Mouse (Mus musculus) thymus, adult 2 months (tissue): ENCODE data around the gene Drosha. TPM values are rescaled to one million over a fixed set of nuclear protein-coding genes. Genes with fewer than 3 reads are reported as not detected.

ENCODE experiments used
- DNase-seq: peaks from one replicate; pipeline ENCODE4 v3.0.0; 2021
- H3K27ac ChIP-seq: fragments of 200-500 bp; 2 replicates; pipeline ENCODE4 v1.5.1; 2012; ENCODE audit warnings: low read length, control low read depth; ENCODE audit not compliant: control insufficient read depth, insufficient read depth
- H3K27me3 ChIP-seq: fragments of 200-500 bp; 2 replicates; pipeline ENCODE4 v1.6.1; 2012; ENCODE audit warnings: mild to moderate bottlenecking, low read length, moderate library complexity, mixed read lengths; ENCODE audit not compliant: control insufficient read depth, insufficient read depth
- H3K36me3 ChIP-seq: fragments of 200-500 bp; 2 replicates; pipeline ENCODE4 v1.6.1; 2012; ENCODE audit warnings: mild to moderate bottlenecking, low read length, moderate library complexity; ENCODE audit not compliant: control insufficient read depth, insufficient read depth
- H3K4me1 ChIP-seq: fragments of 200-500 bp; replicated peaks from 2 replicates; pipeline ENCODE4 v1.6.1; 2012; ENCODE audit warnings: low read length; ENCODE audit not compliant: control insufficient read depth, insufficient read depth
- H3K4me3 ChIP-seq: fragments of 200-500 bp; 2 replicates; pipeline ENCODE4 v1.5.1; 2012; ENCODE audit warnings: mild to moderate bottlenecking, low read length, control low read depth, moderate library complexity; ENCODE audit not compliant: control insufficient read depth, insufficient read depth
- CTCF ChIP-seq: fragments of 200-500 bp; IDR thresholded peaks from 2 replicates; pipeline ENCODE4 v1.5.1; 2012; ENCODE audit warnings: mild to moderate bottlenecking, control low read depth, low read length, moderate library complexity, borderline replicate concordance; ENCODE audit not compliant: control insufficient read depth, poor library complexity, insufficient read depth; ENCODE audit errors: extremely low read depth
- POLR2A ChIP-seq: fragments of 200-500 bp; IDR thresholded peaks from 2 replicates; pipeline ENCODE4 v1.6.1; 2012; ENCODE audit warnings: mild to moderate bottlenecking, low read length, control low read depth, moderate library complexity; ENCODE audit not compliant: control insufficient read depth, poor library complexity, insufficient read depth; ENCODE audit errors: extremely low read depth
- WGBS: fragments of 180-500 bp; shearing (Covaris S2); methylation state at CpG from one replicate; pipeline ENCODE4 v1.1.7; 2018; 5-methylcytosine and 5-hydroxymethylcytosine counted together
- polyA plus RNA-seq: library from polyadenylated mRNA; depleted of rRNA; stranded (reverse); fragments of >200 nt; gene quantifications from 2 replicates; pipeline ENCODE4 v1.2.3, GENCODE M21; 2012

The Drosha gene
- polyA plus RNA-seq, 1 experiment, result 19.5 TPM

GRCm38 (mm10) chr15:12863669-12864068 lies 39.1 kb downstream of the Drosha start:
- Histone ChIP-seq H3K4me1 (no peaks in the 10 kb centered on the region), H3K27ac (no peak overlapping the region), H3K27me3 (no peaks in the 10 kb centered on the region), H3K36me3 (peaks cover 15% of the 10 kb centered on the region; the same call in 1 of the 2 replicates), H3K4me3 (no peak overlapping the region)
- no peak for TF ChIP-seq POLR2A
- TF ChIP-seq CTCF, result no peak
- WGBS, result 56% methylated on average over 1 of the region's 1 CpGs
- DNase-seq, result no peak

GRCm38 (mm10) chr15:12865595-12866314 lies 41.1 kb downstream of the Drosha start:
- H3K27me3 ChIP-seq, result no peaks in the 10 kb centered on the region
- H3K4me3 ChIP-seq, result no peak overlapping the region
- no peak overlapping the region for H3K27ac ChIP-seq
- TF ChIP-seq CTCF, result no peak
- no peak for TF ChIP-seq POLR2A
- DNase-seq, result no peak
- WGBS, result 49% methylated on average over 7 of the region's 7 CpGs
- peaks cover 13% of the 10 kb centered on the region; the same call in 1 of the 2 replicates for H3K36me3 ChIP-seq
- H3K4me1 ChIP-seq, result no peaks in the 10 kb centered on the region

GRCm38 (mm10) chr15:12867269-12867668 lies 42.7 kb downstream of the Drosha start:
- WGBS, result 31% methylated on average over 8 of the region's 8 CpGs

GRCm38 (mm10) chr15:12875442-12876176 lies 51.0 kb downstream of the Drosha start:
- Histone ChIP-seq H3K36me3 (0 out of 2 replicates have a peak, but pooled peaks cover 6% of the 10 kb centered on the region), H3K27me3 (no peaks in the 10 kb centered on the region), H3K27ac (no peak overlapping the region), H3K4me3 (no peak overlapping the region), H3K4me1 (no peaks in the 10 kb centered on the region)
- WGBS, result 96% methylated on average over 18 of the region's 18 CpGs
- DNase-seq, result no peak
- TF ChIP-seq POLR2A (no peak), CTCF (no peak)

More at GRCm38 (mm10) chr15:12867269-12867668, 42.7 kb downstream of the Drosha start:
- Histone ChIP-seq H3K4me1 (no peaks in the 10 kb centered on the region), H3K27ac (no peak overlapping the region), H3K36me3 (peaks cover 13% of the 10 kb centered on the region; the same call in 1 of the 2 replicates), H3K27me3 (no peaks in the 10 kb centered on the region), H3K4me3 (no peak overlapping the region)
- no peak for DNase-seq
- TF ChIP-seq CTCF, result no peak
- TF ChIP-seq POLR2A, result no peak

GRCm38 (mm10) chr15:12876266-12876665 lies 51.7 kb downstream of the Drosha start:
- DNase-seq, result no peak
- 96% methylated on average over 2 of the region's 2 CpGs for WGBS
- H3K27me3 ChIP-seq, result no peaks in the 10 kb centered on the region
- H3K4me3 ChIP-seq, result no peak overlapping the region
- 0 out of 2 replicates have a peak, but pooled peaks cover 6% of the 10 kb centered on the region for H3K36me3 ChIP-seq
- no peak overlapping the region for H3K27ac ChIP-seq
- H3K4me1 ChIP-seq, result no peaks in the 10 kb centered on the region
- TF ChIP-seq CTCF (no peak), POLR2A (no peak)

GRCm38 (mm10) chr15:12876881-12877280 lies 52.3 kb downstream of the Drosha start:
- WGBS, result 96% methylated on average over 4 of the region's 4 CpGs
- no peak for DNase-seq
- TF ChIP-seq POLR2A, result no peak
- no peak for TF ChIP-seq CTCF
- Histone ChIP-seq H3K4me3 (no peak overlapping the region), H3K27ac (no peak overlapping the region), H3K36me3 (peaks cover 10% of the 10 kb centered on the region), H3K4me1 (no peaks in the 10 kb centered on the region), H3K27me3 (no peaks in the 10 kb centered on the region)

- Histone ChIP-seq H3K27me3 (no peaks in the 10 kb centered on the region), H3K36me3 (peaks cover 20% of the 10 kb centered on the region), H3K27ac (no peak overlapping the region), H3K4me3 (no peak overlapping the region), H3K4me1 (no peaks in the 10 kb centered on the region)
- no peak for DNase-seq
- 17% methylated on average over 12 of the region's 12 CpGs for WGBS
- no peak for TF ChIP-seq CTCF
- no peak for TF ChIP-seq POLR2A
These were observed 53.3 kb downstream of the Drosha start for GRCm38 (mm10) chr15:12877934-12878333.
